Mouse (Mus musculus): ENCODE measurements around the gene Hist1h2bp. TPM values are rescaled to one million over a fixed set of nuclear protein-coding genes. Genes with fewer than 3 reads are reported as not detected.
"Not testable (repeated sequence)": the region's sequence is repeated elsewhere in the genome, so short reads cannot be mapped to it uniquely, and the experiment has no call there.

The Hist1h2bp gene
- total and polyA plus RNA-seq, 2 experiments from 2014 or later: 0.55 to 250 TPM

DNA sequence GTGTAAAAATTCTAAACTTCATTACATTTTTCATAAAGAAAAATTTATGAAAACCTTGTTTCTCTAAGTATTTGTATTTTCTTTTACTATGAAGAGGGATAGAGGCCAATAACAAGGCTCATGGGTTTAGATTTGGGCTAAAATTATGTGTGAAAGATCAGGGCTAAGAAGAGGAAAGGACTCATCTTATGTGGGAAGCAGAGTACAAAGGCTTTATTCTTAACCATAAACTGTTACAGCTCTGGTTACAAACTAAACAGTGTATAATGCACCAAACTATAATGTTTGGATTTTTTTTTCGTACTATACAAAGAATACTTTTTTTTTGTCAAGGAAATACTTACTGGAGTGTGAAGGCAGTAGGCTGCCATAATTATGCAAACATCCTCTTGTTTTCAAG lies 31.6 kb upstream of the Hist1h2bp start:
- 0 out of 2 replicates have a peak overlapping the region, but pooled peaks have one; percentile 5 for H3K4me3 ChIP-seq (ENCODE audit: low read depth, low read length)
- no peak for DNase-seq (ENCODE audit: low spot score)
- ATAC-seq (ENCODE audit: insufficient read depth, low read depth): no peak
- TF ChIP-seq EP300 (IDR thresholded peaks at IDR 0.05; ENCODE audit: low read depth) (no peak), CTCF (IDR thresholded peaks at IDR 0.05; ENCODE audit: low read depth) (no peak)
- H3K4me1 ChIP-seq (ENCODE audit: control insufficient read depth, insufficient read depth): peaks cover 13% of the 10 kb centered on the region; the same call in 1 of the 2 replicates
- H3K27me3 ChIP-seq (ENCODE audit: control insufficient read depth, insufficient read depth, low read length): no peaks in the 10 kb centered on the region
- H3K9ac ChIP-seq (replicated peaks; ENCODE audit: low read depth, low read length): no peak overlapping the region; the same call in 1 of the 2 replicates
- 74% methylated on average over 1 of the region's 1 CpGs for WGBS
- no peaks in the 10 kb centered on the region for H3K36me3 ChIP-seq (replicated peaks; ENCODE audit: control insufficient read depth, insufficient read depth, low read length)
- H3K27ac ChIP-seq (ENCODE audit: low read depth): no peak overlapping the region
- peak overlapping the region; percentile 72 for H3K4me2 ChIP-seq (ENCODE audit: low read depth, low read length)
- no peaks in the 10 kb centered on the region for H3K9me3 ChIP-seq (replicated peaks; ENCODE audit: control insufficient read depth, low read length)

DNA sequence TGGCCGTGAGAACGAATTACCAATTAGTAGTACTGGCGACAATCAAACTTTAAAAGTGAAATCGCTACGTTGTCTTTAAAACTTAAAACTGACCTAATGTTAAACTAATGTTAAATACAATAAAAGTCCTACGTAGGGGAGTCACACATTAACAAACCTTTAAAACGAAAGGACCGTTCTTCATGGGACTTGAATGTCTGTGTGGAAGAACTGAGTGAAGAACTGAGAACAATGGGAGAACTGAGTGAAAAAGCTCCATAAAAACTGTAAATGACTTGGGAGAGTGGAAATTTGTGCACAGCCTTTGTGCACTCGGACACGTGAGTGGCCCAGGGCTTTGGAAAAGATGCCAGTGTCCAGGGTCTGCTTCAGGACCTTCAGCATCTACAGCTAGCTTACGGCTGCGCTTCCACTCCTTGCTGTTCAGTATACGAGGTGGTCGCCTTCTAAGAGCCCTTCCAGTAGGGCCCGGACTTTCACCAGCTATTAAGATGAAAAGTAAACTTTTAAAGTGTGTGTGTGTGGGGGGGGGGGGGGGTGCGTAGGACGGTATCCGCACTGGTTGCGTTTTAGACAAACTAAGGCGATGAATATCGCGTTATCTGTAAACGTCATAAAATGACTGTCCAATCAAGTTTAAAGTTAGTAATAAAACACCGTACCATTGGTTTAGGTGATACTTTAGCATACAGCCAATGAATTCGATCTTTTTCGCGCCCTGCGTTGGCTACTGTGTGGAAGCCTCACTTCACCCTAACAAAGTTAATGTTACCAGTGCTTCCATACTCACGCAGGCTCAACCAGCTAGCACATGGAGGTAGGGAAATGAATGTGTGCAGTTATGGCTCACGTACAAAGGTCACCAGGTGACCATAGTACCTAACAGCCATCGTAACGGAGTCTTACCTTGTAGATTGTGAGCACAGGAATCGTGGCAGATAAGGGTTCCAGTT lies 8.2 kb upstream of the Hist1h2bp start:
- Histone ChIP-seq H3K4me3 (ENCODE audit: low read depth, low read length) (peak overlapping the region; percentile 64), H3K9me3 (replicated peaks; ENCODE audit: control insufficient read depth, low read length) (no peaks in the 10 kb centered on the region), H3K36me3 (replicated peaks; ENCODE audit: control insufficient read depth, insufficient read depth, low read length) (no peaks in the 10 kb centered on the region), H3K4me2 (ENCODE audit: low read depth, low read length) (peak overlapping the region; percentile 86), H3K4me1 (ENCODE audit: control insufficient read depth, insufficient read depth) (peaks cover 18% of the 10 kb centered on the region), H3K27me3 (ENCODE audit: control insufficient read depth, insufficient read depth, low read length) (no peaks in the 10 kb centered on the region), H3K9ac (replicated peaks; ENCODE audit: low read depth, low read length) (peak overlapping the region; percentile 67), H3K27ac (ENCODE audit: low read depth) (peak overlapping the region; percentile 82)
- 6% methylated on average over 33 of the region's 33 CpGs for WGBS
- no peak for TF ChIP-seq CTCF (IDR thresholded peaks at IDR 0.05; ENCODE audit: low read depth)
- TF ChIP-seq EP300 (IDR thresholded peaks at IDR 0.05; ENCODE audit: low read depth): no peak
- ATAC-seq (ENCODE audit: insufficient read depth, low read depth) (peak; percentile 80), DNase-seq (ENCODE audit: low spot score) (peak; percentile 94)

DNA sequence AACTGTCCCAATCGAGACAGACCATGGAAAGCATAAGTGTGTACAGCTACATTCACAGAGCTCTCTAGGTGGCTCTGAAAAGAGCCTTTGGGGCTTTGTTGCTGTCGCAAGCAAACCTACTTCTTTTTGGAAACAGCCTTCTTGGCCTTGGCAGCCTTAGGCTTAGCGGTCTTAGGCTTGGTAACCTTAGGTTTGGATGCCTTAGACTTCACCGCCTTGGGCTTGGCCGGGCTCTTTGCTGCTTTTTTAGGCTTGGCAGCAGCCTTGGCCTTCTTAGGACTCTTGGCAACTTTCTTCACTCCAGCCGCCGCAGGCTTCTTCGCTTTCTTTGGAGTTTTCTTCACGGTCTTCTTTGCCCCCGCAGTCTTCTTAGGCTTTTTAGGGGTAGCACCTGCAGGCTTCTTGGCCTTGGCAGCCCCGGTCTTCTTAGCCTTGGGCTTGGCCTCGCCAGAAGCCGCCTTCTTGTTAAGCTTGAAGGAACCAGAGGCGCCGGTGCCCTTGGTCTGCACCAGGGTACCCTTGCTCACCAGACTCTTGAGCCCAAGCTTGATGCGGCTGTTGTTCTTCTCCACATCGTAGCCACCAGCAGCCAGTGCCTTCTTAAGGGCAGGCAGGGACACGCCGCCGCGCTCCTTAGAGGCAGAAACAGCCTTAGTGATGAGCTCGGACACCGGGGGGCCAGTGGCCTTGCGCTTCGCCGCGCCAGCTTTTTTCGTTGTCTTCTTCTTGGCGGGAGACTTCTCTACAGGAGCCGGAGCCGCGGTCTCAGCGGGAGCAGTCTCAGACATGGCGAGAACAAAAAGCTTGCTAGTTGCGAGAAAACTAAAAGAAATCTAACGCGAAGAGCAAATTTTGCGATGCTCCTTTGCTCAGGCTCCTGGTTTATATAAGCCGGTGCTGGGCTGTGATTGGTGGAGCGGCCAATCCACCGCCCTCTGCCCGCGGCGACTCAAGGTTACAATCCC lies 7.2 kb upstream of the Hist1h2bp start, which contains the start of gene Hist1h1b:
Hist1h1b (minus strand) TSS at position 859 of the 965 bp plus-strand sequence.
- DNase-seq (ENCODE audit: low spot score) (peak; percentile 72), ATAC-seq (ENCODE audit: insufficient read depth, low read depth) (peak; percentile 39)
- 1% methylated on average over 44 of the region's 44 CpGs for WGBS
- no peaks in the 10 kb centered on the region for H3K27me3 ChIP-seq (ENCODE audit: control insufficient read depth, insufficient read depth, low read length)
- peaks cover 19% of the 10 kb centered on the region for H3K4me1 ChIP-seq (ENCODE audit: control insufficient read depth, insufficient read depth)
- peak within 1 kb of the TSS; percentile 86 for H3K4me2 ChIP-seq (ENCODE audit: low read depth, low read length)
- H3K27ac ChIP-seq (ENCODE audit: low read depth): peak within 1 kb of the TSS; percentile 82
- H3K4me3 ChIP-seq (ENCODE audit: low read depth, low read length): peak within 1 kb of the TSS; percentile 64
- H3K36me3 ChIP-seq (replicated peaks; ENCODE audit: control insufficient read depth, insufficient read depth, low read length): no peaks in the 10 kb centered on the region
- no peaks in the 10 kb centered on the region for H3K9me3 ChIP-seq (replicated peaks; ENCODE audit: control insufficient read depth, low read length)
- TF ChIP-seq EP300 (IDR thresholded peaks at IDR 0.05; ENCODE audit: low read depth) (0 out of 2 replicates have a peak, but pooled peaks have one; percentile 11), CTCF (IDR thresholded peaks at IDR 0.05; ENCODE audit: low read depth) (no peak)
- peak within 1 kb of the TSS; percentile 67 for H3K9ac ChIP-seq (replicated peaks; ENCODE audit: low read depth, low read length)

DNA sequence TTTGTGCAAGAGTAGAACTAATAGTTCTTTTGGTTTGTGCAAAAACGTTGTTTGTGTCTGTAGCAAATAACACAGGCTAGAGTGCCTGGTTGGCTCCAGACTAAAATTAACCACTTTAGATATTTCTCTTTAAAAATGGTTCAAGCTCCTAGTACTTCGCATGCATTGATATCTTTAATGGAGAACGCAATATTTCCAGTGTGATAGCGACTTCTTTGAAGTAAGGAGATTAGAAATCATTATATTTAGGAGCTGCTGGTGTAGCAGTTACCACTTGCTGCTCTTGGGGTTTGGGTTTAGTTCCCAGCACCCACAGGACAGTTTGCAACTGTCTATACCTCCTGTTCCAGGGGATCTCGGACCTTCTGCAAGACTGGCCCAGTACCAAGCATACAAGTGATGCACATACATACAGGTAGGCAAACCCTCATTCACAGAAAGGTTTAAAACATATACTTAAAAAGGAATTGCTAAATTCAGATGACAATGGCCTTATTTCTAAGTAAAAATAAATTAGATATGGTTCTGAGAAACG lies 6.2 kb upstream of the Hist1h2bp start:
- H3K27me3 ChIP-seq (ENCODE audit: control insufficient read depth, insufficient read depth, low read length): no peaks in the 10 kb centered on the region
- peak overlapping the region; percentile 82; the same call in 1 of the 2 replicates for H3K27ac ChIP-seq (ENCODE audit: low read depth)
- no peak for TF ChIP-seq CTCF (IDR thresholded peaks at IDR 0.05; ENCODE audit: low read depth)
- TF ChIP-seq EP300 (IDR thresholded peaks at IDR 0.05; ENCODE audit: low read depth): no peak
- H3K4me1 ChIP-seq (ENCODE audit: control insufficient read depth, insufficient read depth): peaks cover 25% of the 10 kb centered on the region
- 48% methylated on average over 6 of the region's 6 CpGs for WGBS
- H3K4me2 ChIP-seq (ENCODE audit: low read depth, low read length): peak overlapping the region; percentile 86
- H3K4me3 ChIP-seq (ENCODE audit: low read depth, low read length): peak overlapping the region; percentile 64
- no peaks in the 10 kb centered on the region for H3K36me3 ChIP-seq (replicated peaks; ENCODE audit: control insufficient read depth, insufficient read depth, low read length)
- ATAC-seq (ENCODE audit: insufficient read depth, low read depth): no peak
- no peaks in the 10 kb centered on the region for H3K9me3 ChIP-seq (replicated peaks; ENCODE audit: control insufficient read depth, low read length)
- DNase-seq (ENCODE audit: low spot score): no peak
- peak overlapping the region; percentile 67 for H3K9ac ChIP-seq (replicated peaks; ENCODE audit: low read depth, low read length)

DNA sequence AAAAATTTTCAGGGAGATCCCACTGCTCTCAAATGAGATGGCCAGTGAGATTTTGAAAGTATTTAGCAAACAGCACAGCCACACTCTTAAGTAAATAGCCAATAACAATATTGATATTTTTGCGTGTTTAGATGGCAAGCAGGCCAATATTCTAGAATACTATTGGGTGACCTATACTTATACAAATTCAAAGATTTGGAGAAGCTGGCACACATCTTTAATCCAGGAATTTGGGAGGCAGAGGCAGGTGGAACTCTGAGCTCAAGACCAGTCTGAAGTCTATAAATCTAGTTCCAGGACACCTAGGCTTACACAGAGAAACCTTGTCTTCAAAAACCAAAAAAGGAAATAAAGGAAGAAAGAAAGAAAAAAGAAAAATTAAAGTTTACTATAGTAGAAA lies 5.6 kb upstream of the Hist1h2bp start:
- no peak overlapping the region for H3K4me2 ChIP-seq (ENCODE audit: low read depth, low read length)
- H3K4me1 ChIP-seq (ENCODE audit: control insufficient read depth, insufficient read depth): peaks cover 31% of the 10 kb centered on the region

DNA sequence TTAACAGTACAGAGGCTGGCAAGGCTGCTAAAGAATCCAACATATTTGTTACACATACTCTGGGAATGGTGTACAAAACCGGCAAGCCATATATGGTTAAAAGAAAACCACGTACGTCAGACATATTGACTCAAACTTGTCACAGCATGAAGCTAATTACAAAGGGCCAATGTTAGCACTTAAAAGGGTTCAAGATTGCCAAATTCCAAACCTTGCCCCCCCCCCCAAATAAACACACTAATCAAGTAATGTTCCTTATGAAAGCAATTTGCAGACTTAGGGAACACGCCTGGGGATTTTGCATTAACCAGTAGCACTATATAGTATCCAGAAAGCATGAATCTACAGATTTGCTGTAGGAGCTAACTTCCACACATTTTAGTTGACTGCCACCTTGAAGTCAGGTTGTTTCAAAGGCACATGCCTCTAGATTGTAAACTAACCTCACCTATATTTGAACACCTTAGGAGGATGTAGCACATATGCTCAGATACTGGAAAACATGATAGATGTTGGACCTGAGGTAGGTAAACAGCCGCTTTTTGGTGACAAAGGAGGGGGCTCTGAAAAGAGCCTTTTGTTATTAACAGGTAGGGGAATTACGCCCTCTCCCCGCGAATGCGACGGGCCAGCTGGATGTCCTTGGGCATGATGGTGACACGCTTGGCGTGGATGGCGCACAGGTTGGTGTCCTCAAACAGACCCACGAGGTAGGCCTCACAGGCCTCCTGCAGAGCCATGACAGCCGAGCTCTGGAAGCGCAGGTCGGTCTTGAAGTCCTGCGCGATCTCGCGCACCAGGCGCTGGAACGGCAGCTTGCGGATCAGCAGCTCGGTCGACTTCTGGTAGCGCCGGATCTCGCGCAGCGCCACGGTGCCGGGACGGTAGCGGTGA lies 4.7 kb upstream of the Hist1h2bp start:
- not testable (repeated sequence) for H3K9me3 ChIP-seq (replicated peaks; ENCODE audit: control insufficient read depth, low read length); ATAC-seq (ENCODE audit: insufficient read depth, low read depth); H3K36me3 ChIP-seq (replicated peaks; ENCODE audit: control insufficient read depth, insufficient read depth, low read length); H3K27me3 ChIP-seq (ENCODE audit: control insufficient read depth, insufficient read depth, low read length)
- DNase-seq (ENCODE audit: low spot score): peak; percentile 41
- Histone ChIP-seq H3K4me1 (ENCODE audit: control insufficient read depth, insufficient read depth) (peaks cover 31% of the 10 kb centered on the region), H3K9ac (replicated peaks; ENCODE audit: low read depth, low read length) (peak overlapping the region; percentile 62), H3K27ac (ENCODE audit: low read depth) (peak overlapping the region; percentile 84), H3K4me2 (ENCODE audit: low read depth, low read length) (peak overlapping the region; percentile 68), H3K4me3 (ENCODE audit: low read depth, low read length) (peak overlapping the region; percentile 47)
- WGBS: 3% methylated on average over 15 of the region's 35 CpGs

More for the DNA sequence above, 5.6 kb upstream of the Hist1h2bp start:
- H3K36me3 ChIP-seq (replicated peaks; ENCODE audit: control insufficient read depth, insufficient read depth, low read length): no peaks in the 10 kb centered on the region
- H3K4me3 ChIP-seq (ENCODE audit: low read depth, low read length): no peak overlapping the region
- H3K9ac ChIP-seq (replicated peaks; ENCODE audit: low read depth, low read length): no peak overlapping the region
- ATAC-seq (ENCODE audit: insufficient read depth, low read depth) (no peak), DNase-seq (ENCODE audit: low spot score) (no peak)
- no peak overlapping the region for H3K27ac ChIP-seq (ENCODE audit: low read depth)
- no peaks in the 10 kb centered on the region for H3K27me3 ChIP-seq (ENCODE audit: control insufficient read depth, insufficient read depth, low read length)
- WGBS: 95% methylated on average over 1 of the region's 1 CpGs
- TF ChIP-seq CTCF (IDR thresholded peaks at IDR 0.05; ENCODE audit: low read depth): no peak
- H3K9me3 ChIP-seq (replicated peaks; ENCODE audit: control insufficient read depth, low read length): no peaks in the 10 kb centered on the region
